Mouse (Mus musculus) intestine, embryonic 16.5 days (tissue): ENCODE results near the gene Cxcr3. TPM values are rescaled to one million over a fixed set of nuclear protein-coding genes. Genes with fewer than 3 reads are reported as not detected.

Source experiments
- ATAC-seq: fragments of 200-750 bp; cut with Nextera tagmentation; 2 replicates; pipeline ENCODE4 v1.8.0; 2017; ENCODE audit warnings: moderate TSS enrichment, moderate library complexity
- H3K27ac ChIP-seq: fragments of 300-500 bp; sonication (generic); 2 replicates; pipeline ENCODE4 v1.5.1; 2014; ENCODE audit warnings: mild to moderate bottlenecking, low read length
- H3K27me3 ChIP-seq: fragments of 300-500 bp; sonication (generic); replicated peaks from 2 replicates; pipeline ENCODE4 v1.6.1; 2014; ENCODE audit warnings: low read length, control low read depth, mixed read lengths; ENCODE audit not compliant: control insufficient read depth, insufficient read depth
- H3K36me3 ChIP-seq: fragments of 300-500 bp; sonication (generic); 2 replicates; pipeline ENCODE4 v1.6.1; 2014; ENCODE audit warnings: low read length, control low read depth; ENCODE audit not compliant: control insufficient read depth, insufficient read depth
- H3K4me1 ChIP-seq: fragments of 300-500 bp; sonication (generic); 2 replicates; pipeline ENCODE4 v1.6.1; 2014; ENCODE audit warnings: low read length, control low read depth, mixed read lengths; ENCODE audit not compliant: control insufficient read depth, insufficient read depth
- H3K4me2 ChIP-seq: fragments of 300-500 bp; sonication (generic); 2 replicates; pipeline ENCODE4 v1.6.1; 2014; ENCODE audit warnings: low read depth, low read length, control low read depth
- H3K4me3 ChIP-seq: fragments of 300-500 bp; sonication (generic); 2 replicates; pipeline ENCODE4 v1.5.1; 2014; ENCODE audit warnings: mild to moderate bottlenecking, low read length
- H3K9ac ChIP-seq: fragments of 300-500 bp; sonication (generic); 2 replicates; pipeline ENCODE4 v1.6.1; 2014; ENCODE audit warnings: low read depth, low read length
- H3K9me3 ChIP-seq: fragments of 300-500 bp; sonication (generic); 2 replicates; pipeline ENCODE4 v1.6.1; 2016; ENCODE audit warnings: low read length, control low read depth; ENCODE audit not compliant: control insufficient read depth
- WGBS: fragments of 180-500 bp; shearing (Covaris S2); extraction: QIAGEN DNeasy Blood & Tissue Kit; methylation state at CpG from one replicate; pipeline ENCODE4 v1.1.7; 2014; 5-methylcytosine and 5-hydroxymethylcytosine counted together
- polyA plus RNA-seq: library from polyadenylated mRNA; unstranded; fragments of >200 nt; fragmentation: Nextera tagmentation; extraction: Ambion mirVana; gene quantifications from 2 replicates; pipeline ENCODE4 v1.2.1, GENCODE M21; 2015

Cxcr3 gene
- polyA plus RNA-seq, 1 experiment from 2014 or later = 0.98 TPM

DNA sequence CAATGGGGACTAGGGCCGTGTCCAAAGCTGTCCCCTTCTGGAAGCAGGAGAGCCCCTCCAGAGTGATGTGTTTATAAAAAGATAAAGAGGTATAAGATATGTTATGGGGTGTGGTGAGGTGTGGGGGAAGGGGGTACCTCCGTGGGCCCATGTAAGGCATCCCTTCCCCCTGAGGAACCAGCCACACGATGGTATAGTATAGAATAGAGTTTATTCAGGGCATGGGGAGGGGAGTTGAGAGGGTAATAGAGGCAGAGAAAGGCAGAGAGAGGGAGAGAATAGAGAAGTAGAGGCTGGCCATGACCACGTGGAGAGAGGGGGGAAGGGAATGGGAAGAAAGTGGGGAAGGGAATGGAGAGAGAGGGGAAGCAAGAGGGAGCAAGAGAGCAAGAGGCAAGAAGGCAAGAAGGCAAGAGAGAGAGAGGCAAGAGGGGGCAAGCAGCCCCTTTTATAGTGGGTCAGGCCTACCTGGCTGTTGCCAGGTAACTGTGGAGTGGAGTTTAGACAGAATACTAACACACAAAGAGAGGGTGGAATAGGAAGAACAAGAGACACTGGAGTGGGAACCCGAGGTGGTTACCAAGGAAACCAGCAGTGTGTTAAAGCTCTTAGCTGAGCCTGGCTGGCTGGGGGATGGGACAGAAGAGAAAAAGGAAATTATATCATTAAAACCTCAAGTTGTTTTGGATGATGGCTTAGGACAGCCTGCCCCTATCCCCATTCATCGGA, 6.4 kb upstream of the Cxcr3 start:
- WGBS = 43% methylated on average over 6 of the region's 6 CpGs
- no peaks in the 10 kb centered on the region for H3K4me1 ChIP-seq
- H3K27me3 ChIP-seq = peaks cover 10% of the 10 kb centered on the region; the same call in 1 of the 2 replicates
- no peaks in the 10 kb centered on the region for H3K9me3 ChIP-seq
- H3K36me3 ChIP-seq = no peaks in the 10 kb centered on the region
- ATAC-seq = no peak
- H3K27ac ChIP-seq = no peak overlapping the region
- no peak overlapping the region for H3K4me3 ChIP-seq
- H3K4me2 ChIP-seq = no peak overlapping the region
- H3K9ac ChIP-seq = no peak overlapping the region

DNA sequence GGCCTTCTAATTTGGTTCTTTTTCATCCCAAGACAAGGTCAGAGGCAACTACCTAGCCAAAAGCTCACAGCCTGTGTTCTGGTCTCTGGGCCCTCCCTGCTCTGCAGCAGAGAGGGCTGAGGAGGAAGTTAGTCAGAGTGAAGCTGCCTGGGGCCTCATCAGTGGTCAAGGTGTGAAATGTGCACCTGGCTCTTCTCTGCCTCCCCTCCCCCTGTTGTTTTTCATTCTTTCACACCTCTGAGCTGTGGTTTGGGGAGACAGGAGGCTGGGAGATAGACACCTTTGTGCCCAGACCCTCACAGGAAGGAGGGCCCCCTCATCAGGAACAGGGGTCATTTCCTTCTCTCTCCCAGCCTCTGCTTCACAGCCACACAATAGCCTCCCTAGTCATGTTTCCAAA, 3.1 kb upstream of the Cxcr3 start:
- Histone ChIP-seq H3K4me3 (no peak overlapping the region), H3K27me3 (peaks cover 10% of the 10 kb centered on the region; the same call in 1 of the 2 replicates), H3K9ac (no peak overlapping the region), H3K4me1 (no peaks in the 10 kb centered on the region), H3K36me3 (no peaks in the 10 kb centered on the region), H3K4me2 (no peak overlapping the region), H3K9me3 (no peaks in the 10 kb centered on the region), H3K27ac (no peak overlapping the region)
- no peak for ATAC-seq

DNA sequence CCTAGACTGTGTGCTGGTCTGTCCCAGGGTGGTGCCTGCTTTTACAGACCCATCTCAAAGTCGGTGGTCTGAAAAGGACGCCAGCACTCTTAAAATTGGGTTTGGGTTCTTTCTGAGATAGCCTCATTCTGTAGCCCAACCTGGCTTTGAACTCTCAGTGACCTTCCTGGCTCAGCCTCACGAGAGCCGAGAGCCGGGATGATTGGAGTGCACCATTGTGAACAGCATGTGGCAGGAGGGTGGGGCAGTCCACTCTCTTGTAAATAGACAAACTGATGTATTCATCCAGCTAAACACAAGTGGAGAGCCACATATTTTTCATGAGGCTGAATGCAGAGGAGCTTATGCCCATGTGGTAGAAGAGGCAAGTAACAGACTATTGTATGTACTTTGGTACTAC, 912 bp upstream of the Cxcr3 start:
- H3K9me3 ChIP-seq = no peaks in the 10 kb centered on the region
- H3K4me2 ChIP-seq = no peak overlapping the region
- H3K27me3 ChIP-seq = peaks cover 10% of the 10 kb centered on the region; the same call in 1 of the 2 replicates
- WGBS = 56% methylated on average over 5 of the region's 5 CpGs
- no peak overlapping the region for H3K9ac ChIP-seq
- no peak for ATAC-seq
- H3K36me3 ChIP-seq = no peaks in the 10 kb centered on the region
- no peak overlapping the region for H3K27ac ChIP-seq
- H3K4me1 ChIP-seq = no peaks in the 10 kb centered on the region
- no peak overlapping the region for H3K4me3 ChIP-seq

DNA sequence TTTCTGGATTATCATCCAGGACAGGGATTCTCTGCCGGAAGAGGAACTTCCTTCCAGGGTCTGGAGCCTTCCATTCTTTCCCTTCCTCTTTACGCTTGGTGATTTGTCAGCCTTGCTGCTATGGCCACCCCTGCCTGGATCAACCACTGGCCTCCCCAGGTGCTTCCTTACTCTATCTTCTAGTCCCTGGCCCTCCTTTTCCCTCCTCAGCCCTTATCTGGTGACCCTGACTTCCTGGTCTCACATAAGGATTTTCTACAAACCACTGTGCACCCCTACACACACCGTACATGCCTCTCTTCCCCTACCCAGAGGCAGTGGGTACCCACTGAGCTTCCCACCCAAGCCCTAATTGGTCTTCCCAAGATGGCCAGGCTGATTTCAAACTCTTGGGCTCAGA, 781 bp downstream of the Cxcr3 start:
- 71% methylated on average over 3 of the region's 3 CpGs for WGBS
- H3K27ac ChIP-seq = no peak overlapping the region
- H3K9ac ChIP-seq = no peak overlapping the region
- no peaks in the 10 kb centered on the region for H3K36me3 ChIP-seq
- ATAC-seq = no peak
- H3K9me3 ChIP-seq = no peaks in the 10 kb centered on the region
- H3K4me3 ChIP-seq = no peak overlapping the region
- H3K4me2 ChIP-seq = no peak overlapping the region
- H3K27me3 ChIP-seq = peaks cover 7% of the 10 kb centered on the region; the same call in 1 of the 2 replicates
- no peaks in the 10 kb centered on the region for H3K4me1 ChIP-seq

DNA sequence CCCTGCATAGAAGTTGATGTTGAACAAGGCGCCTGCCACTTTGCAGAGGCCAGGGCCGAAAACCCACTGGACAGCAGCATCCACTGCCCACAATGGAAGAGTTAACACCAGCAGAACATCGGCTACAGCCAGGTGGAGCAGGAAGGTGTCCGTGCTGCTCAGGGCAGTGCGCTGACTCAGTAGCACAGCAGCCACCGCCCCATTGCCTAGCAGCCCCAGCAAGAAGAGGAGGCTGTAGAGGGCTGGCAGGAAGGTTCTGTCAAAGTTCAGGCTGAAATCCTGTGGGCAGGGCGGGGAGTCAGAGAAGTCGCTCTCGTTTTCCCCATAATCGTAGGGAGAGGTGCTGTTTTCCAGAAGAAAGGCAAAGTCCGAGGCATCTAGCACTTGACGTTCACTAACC, 1.4 kb downstream of the Cxcr3 start:
- Histone ChIP-seq H3K9me3 (no peaks in the 10 kb centered on the region), H3K9ac (no peak overlapping the region), H3K27me3 (peaks cover 2% of the 10 kb centered on the region; the same call in 1 of the 2 replicates), H3K27ac (no peak overlapping the region), H3K4me3 (no peak overlapping the region), H3K36me3 (no peaks in the 10 kb centered on the region), H3K4me1 (no peaks in the 10 kb centered on the region), H3K4me2 (no peak overlapping the region)
- peak; percentile 84 for ATAC-seq
- 62% methylated on average over 12 of the region's 12 CpGs for WGBS

DNA sequence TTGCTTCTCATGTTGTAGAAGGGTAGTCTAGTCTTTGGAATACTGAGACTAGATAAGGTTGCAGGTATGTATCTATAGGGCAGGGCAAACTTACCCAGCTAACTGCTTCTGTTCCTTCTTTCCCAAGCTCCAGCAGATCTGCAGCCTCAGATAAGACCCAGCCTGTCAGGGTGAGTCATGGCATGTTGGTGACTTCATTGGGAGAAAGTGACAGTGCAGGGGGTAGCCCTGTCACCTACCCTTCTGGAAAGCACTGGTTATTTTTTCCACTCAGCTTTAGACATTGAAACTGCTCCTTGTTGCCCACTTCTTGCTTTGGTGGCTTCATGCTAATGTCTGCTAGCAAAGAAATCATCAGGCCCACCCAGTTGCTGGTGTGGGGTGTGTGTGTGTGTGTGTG, 4.1 kb downstream of the Cxcr3 start:
- no peak overlapping the region for H3K9ac ChIP-seq
- no peak overlapping the region for H3K4me2 ChIP-seq
- peak; percentile 57; the same call in 1 of the 2 replicates for ATAC-seq
- no peak overlapping the region for H3K4me3 ChIP-seq
- no peak overlapping the region for H3K27ac ChIP-seq
- no peaks in the 10 kb centered on the region for H3K36me3 ChIP-seq
- no peaks in the 10 kb centered on the region for H3K4me1 ChIP-seq
- no peaks in the 10 kb centered on the region for H3K9me3 ChIP-seq
- no peaks in the 10 kb centered on the region; the same call in 1 of the 2 replicates for H3K27me3 ChIP-seq

DNA sequence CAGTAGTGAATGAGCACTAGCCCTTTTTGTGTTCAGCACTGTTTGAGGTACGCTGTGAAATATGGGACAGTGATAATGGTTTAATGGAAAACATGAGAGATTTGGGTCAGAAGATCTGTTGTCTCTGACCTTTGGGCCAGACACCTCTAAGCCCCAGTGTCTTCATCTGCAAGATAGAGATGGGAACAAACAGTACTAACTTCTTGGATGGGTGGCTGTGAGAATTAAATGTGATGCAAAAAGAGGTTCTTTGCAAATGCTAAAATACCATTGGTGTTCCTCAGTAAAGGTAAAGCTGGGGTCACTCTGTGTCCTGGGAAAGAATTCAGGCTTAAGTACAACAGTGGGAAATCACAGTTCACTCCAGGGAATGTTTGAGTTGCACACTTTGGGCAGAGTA, 13.7 kb downstream of the Cxcr3 start:
- Histone ChIP-seq H3K36me3 (no peaks in the 10 kb centered on the region), H3K4me2 (no peak overlapping the region), H3K9ac (no peak overlapping the region), H3K9me3 (no peaks in the 10 kb centered on the region), H3K27ac (no peak overlapping the region), H3K27me3 (0 out of 2 replicates have a peak, but pooled peaks cover 3% of the 10 kb centered on the region), H3K4me3 (no peak overlapping the region), H3K4me1 (no peaks in the 10 kb centered on the region)
- WGBS = 75% methylated on average over 1 of the region's 1 CpGs
- ATAC-seq = no peak

DNA sequence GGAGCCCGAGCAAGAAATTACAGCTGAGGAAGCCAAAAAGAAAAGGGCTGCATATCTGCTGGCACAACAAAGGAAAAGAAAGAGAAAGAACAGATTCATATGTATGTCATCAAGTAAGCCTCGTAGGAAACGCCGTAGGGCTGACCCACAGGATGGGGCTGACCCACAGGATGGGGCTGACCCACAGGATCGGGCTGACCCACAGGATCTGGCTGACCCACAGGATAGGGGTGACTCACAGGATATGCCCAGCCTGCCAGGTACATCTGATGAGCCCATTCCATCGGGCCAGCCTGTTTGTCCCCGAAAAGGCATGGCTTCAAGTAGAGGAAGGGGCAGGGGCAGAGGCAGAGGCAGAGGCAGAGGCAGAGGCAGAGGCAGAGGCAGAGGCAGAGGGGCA, 29.0 kb downstream of the Cxcr3 start:
- Histone ChIP-seq H3K9me3 (no peaks in the 10 kb centered on the region), H3K4me3 (no peak overlapping the region), H3K4me1 (no peaks in the 10 kb centered on the region), H3K27me3 (no peaks in the 10 kb centered on the region; the same call in 1 of the 2 replicates), H3K36me3 (no peaks in the 10 kb centered on the region), H3K9ac (no peak overlapping the region), H3K27ac (no peak overlapping the region), H3K4me2 (no peak overlapping the region)
- 84% methylated on average over 7 of the region's 7 CpGs for WGBS
- no peak for ATAC-seq

DNA sequence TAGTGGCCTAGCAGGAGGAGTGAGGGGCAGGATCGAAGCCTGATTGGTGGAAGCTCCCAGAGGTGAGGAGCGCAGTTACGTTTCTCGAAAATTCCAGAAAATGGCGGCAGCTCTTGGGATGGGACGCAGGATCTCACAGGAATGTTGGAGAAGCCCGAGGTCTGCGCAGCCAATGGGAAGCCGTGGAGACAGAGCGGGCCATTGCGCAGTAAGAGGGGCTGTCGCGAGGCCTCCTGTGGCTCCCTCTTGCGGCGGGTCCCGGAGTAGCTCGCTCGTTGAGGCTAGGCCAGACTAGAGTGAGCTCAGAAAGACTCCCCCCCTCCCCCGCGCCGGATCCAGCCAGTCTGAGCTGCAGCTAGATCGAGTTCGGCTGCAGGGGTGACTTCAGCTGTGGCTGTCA, 35.8 kb downstream of the Cxcr3 start:
- no peak for ATAC-seq
- H3K36me3 ChIP-seq = no peaks in the 10 kb centered on the region
- no peak overlapping the region for H3K4me3 ChIP-seq
- no peak overlapping the region for H3K27ac ChIP-seq
- no peak overlapping the region for H3K9ac ChIP-seq
- H3K4me1 ChIP-seq = no peaks in the 10 kb centered on the region
- peaks cover 11% of the 10 kb centered on the region; the same call in 1 of the 2 replicates for H3K9me3 ChIP-seq
- 64% methylated on average over 23 of the region's 23 CpGs for WGBS
- no peaks in the 10 kb centered on the region for H3K27me3 ChIP-seq
- H3K4me2 ChIP-seq = no peak overlapping the region

DNA sequence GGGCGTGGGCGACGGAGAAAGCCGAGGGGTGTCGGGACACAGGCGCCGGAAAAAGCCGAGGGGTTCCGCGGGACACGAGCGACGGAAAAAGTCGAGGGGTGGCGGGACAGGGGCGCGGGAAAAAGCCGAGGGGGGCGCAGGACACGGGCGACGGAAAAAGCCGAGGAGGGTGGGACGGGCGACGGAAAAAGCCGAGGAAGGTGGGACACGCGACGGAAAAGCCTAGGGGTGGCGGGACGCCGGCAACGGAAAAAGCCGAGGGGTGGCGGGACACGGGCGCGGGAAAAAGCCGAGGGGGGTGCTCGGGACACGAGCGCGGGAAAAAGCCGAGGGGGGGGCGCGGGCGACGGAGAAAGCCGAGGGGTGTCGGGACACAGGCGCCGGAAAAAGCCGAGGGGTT, 36.5 kb downstream of the Cxcr3 start:
- no peak overlapping the region for H3K9ac ChIP-seq
- no peak for ATAC-seq
- 71% methylated on average over 35 of the region's 54 CpGs for WGBS

More for the DNA sequence above, 36.5 kb downstream of the Cxcr3 start:
- H3K9me3 ChIP-seq = peaks cover 11% of the 10 kb centered on the region; the same call in 1 of the 2 replicates
- no peak overlapping the region for H3K27ac ChIP-seq
- H3K4me1 ChIP-seq = no peaks in the 10 kb centered on the region
- H3K36me3 ChIP-seq = no peaks in the 10 kb centered on the region
- H3K4me2 ChIP-seq = no peak overlapping the region
- H3K4me3 ChIP-seq = no peak overlapping the region
- H3K27me3 ChIP-seq = no peaks in the 10 kb centered on the region
